Mouse (Mus musculus) limb, embryonic 12.5 days (tissue): ENCODE results near the gene 1110002E22Rik. TPM values are rescaled to one million over a fixed set of nuclear protein-coding genes. Genes with fewer than 3 reads are reported as not detected.

Experiments used
- ATAC-seq: fragments of 200-750 bp; cut with Nextera tagmentation; 2 replicates; pipeline ENCODE4 v1.8.0; 2017; ENCODE audit warnings: low read depth, moderate TSS enrichment; ENCODE audit not compliant: insufficient number of reproducible peaks, insufficient read depth, low FRiP score, low TSS enrichment
- H3K27ac ChIP-seq: fragments of 300-500 bp; sonication (generic); 2 replicates; pipeline ENCODE4 v1.5.1; 2016; ENCODE audit warnings: mild to moderate bottlenecking, moderate library complexity
- H3K27me3 ChIP-seq: fragments of 300-500 bp; sonication (generic); 2 replicates; pipeline ENCODE4 v1.6.1; 2016; ENCODE audit warnings: mild to moderate bottlenecking, moderate library complexity
- H3K36me3 ChIP-seq: fragments of 300-500 bp; sonication (generic); 2 replicates; pipeline ENCODE4 v1.6.1; 2016; ENCODE audit warnings: mild to moderate bottlenecking, moderate library complexity
- H3K4me1 ChIP-seq: fragments of 300-500 bp; sonication (generic); replicated peaks from 2 replicates; pipeline ENCODE4 v1.6.1; 2016
- H3K4me2 ChIP-seq: fragments of 300-500 bp; sonication (generic); 2 replicates; pipeline ENCODE4 v1.6.1; 2016; ENCODE audit warnings: mild to moderate bottlenecking, moderate library complexity
- H3K4me3 ChIP-seq: fragments of 300-500 bp; sonication (generic); replicated peaks from 2 replicates; pipeline ENCODE4 v1.5.1; 2016; ENCODE audit warnings: mild to moderate bottlenecking
- H3K9ac ChIP-seq: fragments of 300-500 bp; sonication (generic); replicated peaks from 2 replicates; pipeline ENCODE4 v1.6.1; 2016; ENCODE audit warnings: mild to moderate bottlenecking, moderate library complexity
- H3K9me3 ChIP-seq: fragments of 300-500 bp; sonication (generic); 2 replicates; pipeline ENCODE4 v1.6.1; 2016; ENCODE audit warnings: mild to moderate bottlenecking, moderate library complexity
- WGBS: fragments of 180-500 bp; shearing (Covaris S2); methylation state at CpG from one replicate; pipeline ENCODE4 v1.1.7; 2016; 5-methylcytosine and 5-hydroxymethylcytosine counted together
- polyA plus RNA-seq: library from polyadenylated mRNA; unstranded; fragments of >200 nt; fragmentation: Nextera tagmentation; extraction: Ambion mirVana; gene quantifications from 2 replicates; pipeline ENCODE4 v1.2.1, GENCODE M21; 2016

The 1110002E22Rik gene
- polyA plus RNA-seq, 1 experiment from 2014 or later = 0.71 TPM

- H3K4me3 ChIP-seq = no peak overlapping the region
- H3K36me3 ChIP-seq = no peaks in the 10 kb centered on the region
- H3K9ac ChIP-seq = no peak overlapping the region
- H3K4me1 ChIP-seq = 0 out of 2 replicates have a peak, but pooled peaks cover 3% of the 10 kb centered on the region
- WGBS = 67% methylated on average over 1 of the region's 1 CpGs
- H3K27ac ChIP-seq = 0 out of 2 replicates have a peak overlapping the region, but pooled peaks have one; percentile 23
- no peak overlapping the region for H3K4me2 ChIP-seq
- no peaks in the 10 kb centered on the region for H3K27me3 ChIP-seq
- no peak for ATAC-seq
- no peaks in the 10 kb centered on the region for H3K9me3 ChIP-seq
Measured at GRCm38 (mm10) chr3:138078701-138079100, 13.8 kb downstream of the 1110002E22Rik start.

- H3K4me3 ChIP-seq = no peak overlapping the region
- 82% methylated on average over 1 of the region's 1 CpGs for WGBS
- no peak overlapping the region for H3K27ac ChIP-seq
- no peaks in the 10 kb centered on the region for H3K36me3 ChIP-seq
- ATAC-seq = no peak
- no peak overlapping the region for H3K9ac ChIP-seq
- no peak overlapping the region for H3K4me2 ChIP-seq
- no peaks in the 10 kb centered on the region for H3K4me1 ChIP-seq
- no peaks in the 10 kb centered on the region for H3K27me3 ChIP-seq
- no peaks in the 10 kb centered on the region for H3K9me3 ChIP-seq
Measured at GRCm38 (mm10) chr3:138083073-138083637, 18.3 kb downstream of the 1110002E22Rik start.

DNA sequence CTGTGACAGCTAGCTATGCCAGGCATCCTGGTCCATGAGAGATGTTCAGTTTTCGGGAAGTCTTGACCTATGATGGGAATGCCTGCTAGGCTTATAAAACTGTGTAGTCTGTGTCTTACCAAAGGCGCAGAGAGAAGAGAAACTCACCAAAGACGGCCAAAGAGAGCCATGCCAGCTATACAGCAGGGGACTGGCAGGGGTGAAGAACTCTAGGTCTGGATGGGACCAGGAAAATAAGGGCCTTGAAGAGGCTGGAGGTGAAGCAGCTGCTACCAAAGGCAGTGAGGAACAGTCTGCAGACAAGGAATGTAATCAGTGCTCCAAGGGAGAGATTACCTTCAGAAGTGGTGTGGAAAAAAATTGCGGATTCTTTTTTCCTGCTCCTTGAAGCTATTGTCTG is 19.0 kb downstream of the 1110002E22Rik start:
- WGBS = 83% methylated on average over 4 of the region's 4 CpGs
- no peaks in the 10 kb centered on the region for H3K4me1 ChIP-seq
- H3K27ac ChIP-seq = no peak overlapping the region
- no peaks in the 10 kb centered on the region for H3K36me3 ChIP-seq
- no peaks in the 10 kb centered on the region for H3K9me3 ChIP-seq
- no peaks in the 10 kb centered on the region for H3K27me3 ChIP-seq
- H3K9ac ChIP-seq = no peak overlapping the region
- ATAC-seq = no peak
- no peak overlapping the region for H3K4me3 ChIP-seq
- no peak overlapping the region for H3K4me2 ChIP-seq

DNA sequence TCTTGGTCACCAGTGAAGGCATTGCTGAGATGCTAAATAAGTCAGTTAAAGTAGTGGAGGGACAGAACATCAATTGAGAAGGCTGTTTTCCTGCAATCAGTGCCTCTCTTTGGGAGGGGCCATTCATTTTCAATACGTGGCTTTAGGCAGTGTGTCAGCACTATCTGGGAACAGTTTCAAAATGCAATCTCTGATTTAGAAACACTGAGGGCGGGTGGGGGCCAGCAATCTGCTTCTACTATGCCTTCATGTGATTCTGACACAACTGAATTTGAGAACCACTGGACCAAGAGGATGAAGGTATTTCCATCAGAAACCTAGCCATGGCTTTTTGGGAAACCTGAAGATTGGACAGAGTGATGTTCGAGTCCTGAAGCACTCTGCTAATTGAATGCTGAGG is 30.4 kb downstream of the 1110002E22Rik start:
- no peaks in the 10 kb centered on the region for H3K27me3 ChIP-seq
- H3K4me3 ChIP-seq = no peak overlapping the region
- ATAC-seq = no peak
- no peak overlapping the region for H3K4me2 ChIP-seq
- H3K9me3 ChIP-seq = no peaks in the 10 kb centered on the region
- H3K36me3 ChIP-seq = no peaks in the 10 kb centered on the region
- no peaks in the 10 kb centered on the region for H3K4me1 ChIP-seq
- no peak overlapping the region for H3K27ac ChIP-seq
- WGBS = 82% methylated on average over 3 of the region's 3 CpGs
- H3K9ac ChIP-seq = no peak overlapping the region

DNA sequence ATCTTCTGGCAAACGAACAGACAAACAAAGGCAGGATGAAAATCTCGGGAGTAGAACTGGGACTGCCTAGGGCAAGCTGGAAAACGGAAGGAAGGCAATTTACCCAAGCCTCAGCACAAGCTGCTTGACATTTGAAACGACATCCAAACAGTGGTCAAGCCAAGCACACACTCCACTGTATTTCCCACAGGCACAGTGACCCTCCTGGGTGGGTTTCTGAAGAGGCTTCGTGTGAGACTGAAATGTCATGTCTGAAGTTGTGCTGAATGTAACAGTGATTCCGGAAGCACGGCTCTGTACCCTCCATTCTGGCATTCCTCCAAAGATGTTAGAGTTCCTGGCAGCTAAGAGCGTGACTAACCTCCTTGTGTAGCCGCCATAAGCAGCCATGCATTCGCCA is 30.9 kb downstream of the 1110002E22Rik start:
- Histone ChIP-seq H3K4me1 (no peaks in the 10 kb centered on the region), H3K27ac (no peak overlapping the region), H3K4me2 (no peak overlapping the region), H3K4me3 (no peak overlapping the region), H3K27me3 (no peaks in the 10 kb centered on the region), H3K36me3 (no peaks in the 10 kb centered on the region), H3K9me3 (no peaks in the 10 kb centered on the region), H3K9ac (no peak overlapping the region)
- 83% methylated on average over 10 of the region's 10 CpGs for WGBS
- no peak for ATAC-seq

DNA sequence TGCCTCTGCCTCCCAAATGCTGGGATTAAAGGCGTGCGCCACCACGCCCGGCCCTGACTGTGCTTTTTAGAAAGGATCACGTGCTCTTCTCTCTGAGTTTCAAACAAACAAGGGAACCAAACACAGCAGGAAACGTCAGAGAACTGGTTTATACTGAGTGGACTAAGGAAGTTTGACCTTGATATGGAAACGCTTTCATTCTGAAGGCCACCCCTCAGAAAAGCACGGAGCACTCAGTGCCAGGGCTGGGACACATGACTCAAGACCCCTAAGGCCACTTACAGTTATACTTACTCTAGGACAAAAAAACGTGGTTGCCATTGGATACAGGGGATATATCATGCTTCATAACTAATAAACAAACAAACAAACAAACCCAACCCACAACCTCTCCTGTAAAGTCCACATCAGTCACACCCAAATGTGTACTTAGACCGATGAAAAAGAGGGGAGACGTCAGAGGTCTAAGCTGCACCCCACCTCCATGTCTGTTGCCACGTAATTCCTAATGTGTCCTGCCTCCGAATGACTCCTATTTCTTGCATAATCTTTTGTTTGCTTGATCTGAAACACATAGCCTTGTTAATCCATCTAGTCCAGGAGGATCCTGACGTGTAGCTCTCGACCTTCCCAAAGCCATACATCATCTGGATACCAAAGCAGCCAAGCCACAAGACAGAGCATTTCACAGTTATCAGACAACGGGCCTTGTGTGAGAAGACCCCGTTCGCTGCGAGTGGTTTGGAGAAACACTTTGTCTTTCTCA is 31.6 kb downstream of the 1110002E22Rik start:
- H3K4me1 ChIP-seq = no peaks in the 10 kb centered on the region
- H3K36me3 ChIP-seq = no peaks in the 10 kb centered on the region
- no peaks in the 10 kb centered on the region for H3K27me3 ChIP-seq
- 90% methylated on average over 19 of the region's 19 CpGs for WGBS
- H3K4me3 ChIP-seq = no peak overlapping the region
- no peak overlapping the region for H3K9ac ChIP-seq
- no peak for ATAC-seq
- H3K4me2 ChIP-seq = no peak overlapping the region
- no peak overlapping the region for H3K27ac ChIP-seq
- no peaks in the 10 kb centered on the region for H3K9me3 ChIP-seq

GRCm38 (mm10) chr3:138097718-138098117 is 32.9 kb downstream of the 1110002E22Rik start:
- ATAC-seq = no peak

DNA sequence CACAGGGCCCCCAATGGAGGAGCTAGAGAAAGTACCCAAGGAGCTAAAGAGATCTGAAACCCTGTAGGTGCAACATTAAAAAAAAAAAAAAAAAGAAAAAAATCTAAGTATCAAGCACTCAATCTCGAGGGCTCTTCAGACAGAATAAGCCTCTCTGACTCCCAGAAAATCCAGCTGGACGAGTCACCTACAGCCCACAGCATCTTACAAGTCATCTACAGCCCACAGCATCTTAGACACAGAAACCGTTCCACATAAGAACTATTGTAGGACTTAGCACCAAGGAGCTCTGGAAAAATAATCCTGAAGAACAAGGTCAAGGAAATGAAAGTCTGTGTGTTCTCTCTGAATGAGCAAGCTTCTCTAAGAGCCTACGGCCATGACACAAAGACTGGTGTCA is 37.1 kb downstream of the 1110002E22Rik start:
- Histone ChIP-seq H3K9me3 (no peaks in the 10 kb centered on the region), H3K4me2 (no peak overlapping the region), H3K27me3 (no peaks in the 10 kb centered on the region), H3K9ac (no peak overlapping the region), H3K4me3 (no peak overlapping the region), H3K27ac (no peak overlapping the region), H3K4me1 (no peaks in the 10 kb centered on the region), H3K36me3 (no peaks in the 10 kb centered on the region)
- WGBS = 88% methylated on average over 4 of the region's 4 CpGs
- no peak for ATAC-seq

More at GRCm38 (mm10) chr3:138097718-138098117, 32.9 kb downstream of the 1110002E22Rik start:
- H3K27me3 ChIP-seq = no peaks in the 10 kb centered on the region
- no peak overlapping the region for H3K27ac ChIP-seq
- no peaks in the 10 kb centered on the region for H3K4me1 ChIP-seq
- no peaks in the 10 kb centered on the region for H3K9me3 ChIP-seq
- no peak overlapping the region for H3K9ac ChIP-seq
- H3K4me2 ChIP-seq = no peak overlapping the region
- no peak overlapping the region for H3K4me3 ChIP-seq
- no peaks in the 10 kb centered on the region for H3K36me3 ChIP-seq
- 79% methylated on average over 1 of the region's 1 CpGs for WGBS

DNA sequence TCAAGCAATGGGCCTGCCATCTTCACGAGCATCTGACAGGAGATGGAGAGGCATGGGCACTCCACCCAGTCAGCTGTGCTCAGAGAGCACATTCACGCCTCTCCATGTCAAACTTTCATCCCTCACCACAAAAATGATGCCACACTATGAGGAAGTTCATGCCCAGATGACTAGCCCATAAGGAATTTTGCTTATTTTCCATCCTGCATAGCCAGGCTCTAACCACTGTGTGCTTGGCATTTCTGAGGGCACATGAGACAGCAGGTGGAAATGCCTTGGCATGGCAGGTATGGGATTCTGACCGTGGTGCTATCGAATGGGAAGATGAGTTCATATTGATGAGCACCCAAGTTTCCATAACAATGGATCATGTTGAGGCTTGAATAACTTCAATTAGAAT is 38.8 kb downstream of the 1110002E22Rik start:
- H3K27me3 ChIP-seq = no peaks in the 10 kb centered on the region
- no peak overlapping the region for H3K4me3 ChIP-seq
- H3K4me1 ChIP-seq = no peaks in the 10 kb centered on the region
- H3K9me3 ChIP-seq = no peaks in the 10 kb centered on the region
- H3K4me2 ChIP-seq = no peak overlapping the region
- H3K27ac ChIP-seq = no peak overlapping the region
- 95% methylated on average over 4 of the region's 4 CpGs for WGBS
- H3K9ac ChIP-seq = no peak overlapping the region
- ATAC-seq = no peak
- H3K36me3 ChIP-seq = no peaks in the 10 kb centered on the region

- Histone ChIP-seq H3K9me3 (no peaks in the 10 kb centered on the region), H3K36me3 (no peaks in the 10 kb centered on the region), H3K4me3 (no peak overlapping the region), H3K9ac (no peak overlapping the region), H3K27me3 (no peaks in the 10 kb centered on the region), H3K4me1 (no peaks in the 10 kb centered on the region), H3K27ac (no peak overlapping the region), H3K4me2 (no peak overlapping the region)
- 75% methylated on average over 5 of the region's 5 CpGs for WGBS
- no peak for ATAC-seq
Measured at GRCm38 (mm10) chr3:138105056-138105455, 40.2 kb downstream of the 1110002E22Rik start.

DNA sequence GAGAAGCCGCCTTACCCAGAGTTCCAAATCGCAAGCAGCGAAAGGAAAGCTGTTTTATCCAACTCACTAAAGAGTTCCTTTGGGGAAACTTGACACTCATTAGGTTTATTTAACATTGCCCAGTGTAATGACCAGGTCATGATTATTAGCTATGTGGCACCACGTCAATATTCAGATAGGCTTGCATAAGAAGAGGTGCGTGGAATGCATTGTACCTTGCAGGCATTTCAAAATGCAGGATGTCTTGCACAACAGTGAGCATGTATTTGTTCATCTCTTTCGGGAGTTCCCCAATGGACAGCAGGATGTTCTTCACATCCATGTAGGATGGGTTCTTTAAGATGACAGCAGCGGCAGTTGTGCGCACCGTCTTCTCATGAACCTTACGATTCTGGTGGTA is 42.0 kb downstream of the 1110002E22Rik start:
- H3K4me1 ChIP-seq = no peaks in the 10 kb centered on the region
- no peaks in the 10 kb centered on the region for H3K9me3 ChIP-seq
- no peak for ATAC-seq
- H3K4me3 ChIP-seq = no peak overlapping the region
- H3K36me3 ChIP-seq = no peaks in the 10 kb centered on the region
- H3K27me3 ChIP-seq = no peaks in the 10 kb centered on the region
- no peak overlapping the region for H3K4me2 ChIP-seq
- H3K9ac ChIP-seq = no peak overlapping the region
- 91% methylated on average over 10 of the region's 10 CpGs for WGBS
- H3K27ac ChIP-seq = no peak overlapping the region
